Mouse (Mus musculus): ENCODE results near the gene Nlrp3.
"Not testable (repeated sequence)": the region's sequence is repeated elsewhere in the genome, so short reads cannot be mapped to it uniquely, and the experiment has no call there.

Gene Nlrp3

GRCm38 (mm10) chr11:59531562-59531961 lies 9.8 kb upstream of the Nlrp3 start:
- no peak for DNase-seq (ENCODE audit: extremely low read depth, insufficient read length, low spot score)

GRCm38 (mm10) chr11:59537218-59538130 lies 3.9 kb upstream of the Nlrp3 start:
- peak; percentile 17 for DNase-seq (ENCODE audit: extremely low read depth, insufficient read length, low spot score)

GRCm38 (mm10) chr11:59538387-59538786 lies 3.0 kb upstream of the Nlrp3 start:
- no peak for DNase-seq (ENCODE audit: extremely low read depth, insufficient read length, low spot score)

- no peak for DNase-seq (ENCODE audit: extremely low read depth, insufficient read length, low spot score)
Observed at GRCm38 (mm10) chr11:59540123-59540522, 1.2 kb upstream of the Nlrp3 start.

GRCm38 (mm10) chr11:59542442-59542841 lies 1.1 kb downstream of the Nlrp3 start:
- no peak for DNase-seq (ENCODE audit: extremely low read depth, insufficient read length, low spot score)

- no peak for DNase-seq (ENCODE audit: extremely low read depth, insufficient read length, low spot score)
Observed at GRCm38 (mm10) chr11:59543376-59543775, 2.0 kb downstream of the Nlrp3 start.

- no peak for DNase-seq (ENCODE audit: extremely low read depth, insufficient read length, low spot score)
Observed at GRCm38 (mm10) chr11:59544005-59544404, 2.6 kb downstream of the Nlrp3 start.

- no peak for DNase-seq (ENCODE audit: extremely low read depth, insufficient read length, low spot score)
Observed at GRCm38 (mm10) chr11:59554127-59554526, 12.8 kb downstream of the Nlrp3 start.

- DNase-seq (ENCODE audit: extremely low read depth, insufficient read length, low spot score): no peak
Observed at GRCm38 (mm10) chr11:59554535-59554934, 13.2 kb downstream of the Nlrp3 start.

- no peak for DNase-seq (ENCODE audit: extremely low read depth, insufficient read length, low spot score)
Observed at GRCm38 (mm10) chr11:59560906-59561305, 19.5 kb downstream of the Nlrp3 start.

- no peak for DNase-seq (ENCODE audit: extremely low read depth, insufficient read length, low spot score)
Observed at GRCm38 (mm10) chr11:59562336-59562735, 21.0 kb downstream of the Nlrp3 start.

- no peak for DNase-seq (ENCODE audit: extremely low read depth, insufficient read length, low spot score)
Observed at GRCm38 (mm10) chr11:59562837-59563236, 21.5 kb downstream of the Nlrp3 start.

GRCm38 (mm10) chr11:59569306-59569705 lies 27.9 kb downstream of the Nlrp3 start:
- DNase-seq (ENCODE audit: extremely low read depth, insufficient read length, low spot score): no peak

- DNase-seq (ENCODE audit: extremely low read depth, insufficient read length, low spot score): no peak
Observed at GRCm38 (mm10) chr11:59575726-59576125, 34.4 kb downstream of the Nlrp3 start.

GRCm38 (mm10) chr11:59576135-59576534 lies 34.8 kb downstream of the Nlrp3 start, which contains the start of gene Olfr222:
Gene Olfr222, minus strand, starts transcription at chr11:59576235.
- DNase-seq (ENCODE audit: extremely low read depth, insufficient read length, low spot score): not testable (repeated sequence)

GRCm38 (mm10) chr11:59584539-59584938 lies 43.2 kb downstream of the Nlrp3 start:
- no peak for DNase-seq (ENCODE audit: extremely low read depth, insufficient read length, low spot score)

GRCm38 (mm10) chr11:59589496-59589895 lies 48.1 kb downstream of the Nlrp3 start:
- DNase-seq (ENCODE audit: extremely low read depth, insufficient read length, low spot score): no peak

- no peak for DNase-seq (ENCODE audit: extremely low read depth, insufficient read length, low spot score)
Observed at GRCm38 (mm10) chr11:59593189-59593588, 51.8 kb downstream of the Nlrp3 start, which contains the start of gene Olfr223. Gene Olfr223, minus strand, starts transcription at chr11:59593289.

- DNase-seq (ENCODE audit: extremely low read depth, insufficient read length, low spot score): no peak
Observed at GRCm38 (mm10) chr11:59596091-59596490, 54.7 kb downstream of the Nlrp3 start.

GRCm38 (mm10) chr11:59596950-59597349 lies 55.6 kb downstream of the Nlrp3 start:
- DNase-seq (ENCODE audit: extremely low read depth, insufficient read length, low spot score): peak; percentile 67

- DNase-seq (ENCODE audit: extremely low read depth, insufficient read length, low spot score): no peak
Observed at GRCm38 (mm10) chr11:59599211-59599610, 57.8 kb downstream of the Nlrp3 start.

- peak; percentile 80 for DNase-seq (ENCODE audit: extremely low read depth, insufficient read length, low spot score)
Observed at GRCm38 (mm10) chr11:59600872-59601271, 59.5 kb downstream of the Nlrp3 start.
